22 mouse cellular contexts compared by ENCODE assay signal in genomic region chr12:31458474-31458873, GRCm38 (mm10). TPM values are rescaled to one million over a fixed set of nuclear protein-coding genes. Genes with fewer than 3 reads are reported as not detected.
DNase-seq lines count a peak whose midpoint lies in the region; ATAC-seq and TF ChIP-seq lines count a peak whose summit lies in the region.
"Had no signal": no experiment of that assay in that cellular context is flagged by ENCODE, and none has a peak within 500 bp of the region (broad histone marks: within the 10 kb centered on the region; RNA-seq: fewer than 3 reads in every experiment).

No protein-coding gene starts in this region.

- peak overlapping the region; percentile 57 for H3K27ac ChIP-seq in intestine, postnatal 0 days (ENCODE audit: low read depth, low read length)
- H3K27ac ChIP-seq: embryonic facial prominence, embryonic 12.5 days; forebrain, embryonic 13.5 days; heart, embryonic 13.5 days had no signal

- 25% methylated on average over 4 of the region's 4 CpGs for WGBS in intestine, postnatal 0 days

- H3K27me3 ChIP-seq in intestine, postnatal 0 days (replicated peaks; ENCODE audit: control insufficient read depth, insufficient read depth, low read length) = no peaks in the 10 kb centered on the region
- H3K27me3 ChIP-seq: CH12.LX; embryonic facial prominence, embryonic 12.5 days; forebrain, embryonic 13.5 days; heart, embryonic 13.5 days had no signal

- 0 out of 2 replicates have a peak, but pooled peaks cover 6% of the 10 kb centered on the region for H3K4me1 ChIP-seq in intestine, postnatal 0 days (replicated peaks; ENCODE audit: control insufficient read depth, insufficient read depth, low read length)
- H3K4me1 ChIP-seq: embryonic facial prominence, embryonic 12.5 days; heart, embryonic 13.5 days had no signal

- peak; percentile 40 to 63 for DNase-seq in lung, adult 18-20 months
- no peak for DNase-seq in lung, postnatal 14 days
- DNase-seq in gonadal fat pad, adult 2 months (ENCODE audit: low read depth) = peak; percentile 4
- DNase-seq in lung, postnatal 36 days = peak; percentile 47
- DNase-seq in kidney, adult 18-20 months = no peak
- DNase-seq in embryo, embryonic 9.5 days (ENCODE audit: extremely low spot score) = no peak
- DNase-seq in adrenal gland, postnatal 10 days = no peak
- DNase-seq: adrenal gland, postnatal 25 days; cerebellum, adult 18-20 months; cerebellum, adult 9-11 months; cerebellum, postnatal 36 days; gastrocnemius, postnatal 10 days; heart, postnatal 36 days had no signal

- no peak overlapping the region for H3K9ac ChIP-seq in intestine, postnatal 0 days (ENCODE audit: low read depth, low read length)
- H3K9ac ChIP-seq: embryonic facial prominence, embryonic 12.5 days; forebrain, embryonic 13.5 days; heart, embryonic 13.5 days had no signal

- no peak overlapping the region for H3K4me3 ChIP-seq in intestine, postnatal 0 days (ENCODE audit: low read depth, low read length)
- H3K4me3 ChIP-seq: embryonic facial prominence, embryonic 12.5 days; forebrain, embryonic 13.5 days; heart, embryonic 13.5 days had no signal

- peak; percentile 63 for ATAC-seq in intestine, postnatal 0 days
- ATAC-seq: activated CD4-positive, CD25-positive, alpha-beta regulatory T cell, adult 4 months; forebrain, embryonic 13.5 days; hindbrain, embryonic 16.5 days; inflammation-experienced regulatory T-cells, adult 6 months; Patski had no signal

- peaks cover 7% of the 10 kb centered on the region; the same call in 1 of the 2 replicates for H3K36me3 ChIP-seq in intestine, postnatal 0 days (ENCODE audit: control insufficient read depth, insufficient read depth)
- H3K36me3 ChIP-seq: embryonic facial prominence, embryonic 12.5 days; heart, embryonic 13.5 days had no signal

- no peak overlapping the region for H3K4me2 ChIP-seq in intestine, postnatal 0 days (replicated peaks; ENCODE audit: low read depth)
- H3K4me2 ChIP-seq: embryonic facial prominence, embryonic 12.5 days; forebrain, embryonic 13.5 days; heart, embryonic 13.5 days had no signal

- H3K9me3 ChIP-seq in intestine, postnatal 0 days (ENCODE audit: control insufficient read depth) = no peaks in the 10 kb centered on the region
- H3K9me3 ChIP-seq: embryonic facial prominence, embryonic 12.5 days; forebrain, embryonic 13.5 days; heart, embryonic 13.5 days had no signal

- TF ChIP-seq CTCF in intestine, postnatal 0 days (IDR thresholded peaks at IDR 0.05; ENCODE audit: low read depth) = no peak

RNA-seq across cellular contexts. Expression of gene Cbll1, which starts 40.9 kb away (rescaled TPM):
- polyA plus RNA-seq in gonadal fat pad, adult 2 months (2012; rRNA removed) = 3.2 and 5.5 TPM in 2 replicates
- polyA plus RNA-seq in intestine, postnatal 0 days (2015; fragmentation: Nextera tagmentation; extraction: Ambion mirVana) = 9.6 TPM in 2 replicates
- 10 to 100 TPM; 15.0 to 15.1 TPM for total RNA-seq in adrenal gland, postnatal 10 days (2021)

Comparison
In these comparisons a context has a peak if more than half of its experiments do, and no peak if none do; other contexts are left out.
1. DNase-seq: peak in lung, adult 18-20 months (2 of 2), gonadal fat pad, adult 2 months (single experiment) and lung, postnatal 36 days (single experiment); none in lung, postnatal 14 days (single experiment), kidney, adult 18-20 months (single experiment), embryo, embryonic 9.5 days (single experiment) and adrenal gland, postnatal 10 days (single experiment).